Mouse (Mus musculus): ENCODE measurements around the gene Cfap52. TPM values are rescaled to one million over a fixed set of nuclear protein-coding genes. Genes with fewer than 3 reads are reported as not detected.

Gene Cfap52
- not detected in 2 replicates for total RNA-seq (2017)

DNA sequence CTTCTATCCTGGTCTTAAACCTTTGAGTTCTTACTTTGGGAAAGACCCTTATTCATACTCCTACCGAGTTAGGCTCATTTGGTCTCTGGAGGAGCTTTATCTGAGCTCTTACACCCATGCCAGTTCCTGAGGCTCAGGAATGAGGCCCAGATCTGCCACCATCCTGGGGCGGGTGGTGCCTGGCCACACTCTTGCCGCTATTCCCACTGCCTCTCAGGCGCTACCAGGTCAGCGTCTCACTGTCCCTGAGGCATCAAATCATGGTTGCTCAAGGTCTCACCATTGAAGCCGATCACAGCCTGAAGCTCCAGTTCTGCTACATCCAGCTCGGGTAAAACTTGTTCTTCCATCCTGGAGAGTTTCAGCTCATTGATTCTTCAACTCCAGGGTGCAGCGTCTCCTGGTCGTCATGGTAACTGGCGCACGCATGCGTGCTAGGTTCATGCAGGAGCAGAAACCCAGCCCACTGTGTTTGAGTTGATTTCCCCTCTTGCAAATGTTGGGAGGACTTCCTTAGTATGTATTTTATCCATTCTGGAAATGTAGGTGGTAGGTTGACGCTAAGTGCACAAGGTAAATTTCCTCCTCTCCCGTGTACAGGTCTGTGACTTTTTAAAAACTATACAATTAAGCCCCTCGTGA, at the start of gene Cfap52:
Gene Cfap52, minus strand, starts transcription at position 410 of the 642 bp plus-strand sequence.
- ATAC-seq (replicated peaks; ENCODE audit: low read depth, poor library complexity, severe bottlenecking) = peak; percentile 72

DNA sequence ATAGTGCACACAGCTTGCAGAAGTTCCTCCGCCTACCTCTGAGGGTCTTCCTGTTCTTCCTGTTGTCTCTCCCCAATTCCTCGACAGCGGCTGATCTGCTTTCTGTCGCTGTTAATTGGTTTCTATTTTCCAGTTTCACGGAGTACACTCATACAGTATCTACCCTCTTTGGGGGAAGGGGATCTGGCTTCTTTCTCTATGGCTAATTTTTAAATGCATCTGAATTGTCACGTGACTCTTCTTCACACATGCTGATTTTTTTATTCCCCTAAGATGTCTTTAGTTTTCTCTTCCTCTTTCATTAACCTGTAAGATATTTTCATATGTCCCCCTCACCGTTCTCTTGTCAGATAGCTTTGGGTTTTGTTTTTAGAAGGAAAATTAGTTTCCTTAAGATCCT, 46.8 kb upstream of the Cfap52 start:
- no peak for ATAC-seq (replicated peaks; ENCODE audit: low read depth, poor library complexity, severe bottlenecking)

GRCm38 (mm10) chr11:68009377-68009776, 43.9 kb upstream of the Cfap52 start:
- no peak for ATAC-seq (replicated peaks; ENCODE audit: low read depth, poor library complexity, severe bottlenecking)

DNA sequence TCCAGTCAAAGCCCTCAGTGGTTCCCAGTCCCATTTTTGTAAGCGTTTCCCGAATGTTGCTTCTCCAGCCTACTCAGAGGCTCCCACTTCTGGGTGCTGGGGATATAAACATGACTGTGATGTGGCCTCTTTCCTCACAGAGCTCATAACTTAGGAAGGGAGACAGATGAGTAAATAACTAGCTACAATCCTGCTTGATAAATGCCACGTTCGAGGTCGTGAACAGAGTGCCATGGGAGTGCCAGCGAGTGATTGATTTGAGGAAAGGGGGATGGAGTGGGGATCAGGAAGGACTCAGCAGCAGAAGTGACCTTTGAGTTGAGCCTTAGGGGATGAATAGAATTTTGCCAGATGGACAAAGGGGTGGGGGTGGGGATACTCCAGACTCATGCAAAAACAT, 42.2 kb upstream of the Cfap52 start:
- ATAC-seq (replicated peaks; ENCODE audit: low read depth, poor library complexity, severe bottlenecking) = no peak

DNA sequence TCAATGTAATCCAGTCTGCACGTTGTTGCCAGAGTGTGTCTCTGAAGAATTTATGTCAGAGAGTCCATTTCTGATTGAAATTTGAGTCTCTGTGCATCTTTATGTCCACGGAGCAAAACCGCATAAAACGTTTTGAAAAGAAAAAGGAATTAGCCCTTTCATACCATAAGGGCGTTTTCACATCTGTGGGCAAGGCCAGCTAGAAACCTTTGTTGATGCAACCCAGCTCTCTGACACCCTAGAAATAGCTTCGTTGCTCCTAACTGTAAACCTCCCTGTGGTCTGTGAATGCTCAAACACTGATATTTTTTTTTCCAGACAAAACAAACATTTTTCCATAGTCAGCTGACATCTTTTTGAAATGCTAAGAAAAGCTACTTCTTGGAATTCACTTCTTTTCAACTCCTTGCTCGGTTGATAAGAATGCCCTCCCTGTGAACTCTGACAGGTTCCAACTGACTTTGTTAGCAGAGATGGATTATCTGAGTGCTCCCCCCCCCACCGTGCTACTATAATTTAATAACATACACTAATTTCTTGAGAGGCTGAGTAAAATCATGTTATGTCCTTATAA, 40.9 kb upstream of the Cfap52 start:
- ATAC-seq (replicated peaks; ENCODE audit: low read depth, poor library complexity, severe bottlenecking) = no peak

- ATAC-seq (replicated peaks; ENCODE audit: low read depth, poor library complexity, severe bottlenecking) = peak; percentile 78
Observed at GRCm38 (mm10) chr11:68004191-68004590, 38.7 kb upstream of the Cfap52 start.

DNA sequence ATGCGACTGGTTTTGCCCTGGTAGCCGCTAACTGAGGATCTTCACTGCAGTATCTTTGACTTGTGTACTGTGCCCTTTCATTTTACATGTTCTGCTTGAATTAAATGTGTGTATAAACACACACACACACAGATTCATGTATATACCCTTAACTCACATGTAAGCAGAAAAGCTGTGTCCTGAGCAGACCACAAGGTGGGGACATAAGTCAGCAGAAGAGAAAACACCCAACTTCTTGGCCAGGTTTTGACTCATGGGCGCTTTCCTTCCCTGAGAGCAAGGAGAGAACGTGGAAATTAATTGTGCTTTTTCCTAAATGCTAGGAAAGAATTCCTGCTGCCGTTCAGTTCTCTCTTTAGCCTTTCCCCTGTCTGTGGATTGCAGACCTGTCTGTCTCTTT, 34.2 kb upstream of the Cfap52 start:
- no peak for ATAC-seq (replicated peaks; ENCODE audit: low read depth, poor library complexity, severe bottlenecking)

- ATAC-seq (replicated peaks; ENCODE audit: low read depth, poor library complexity, severe bottlenecking) = no peak
Observed at GRCm38 (mm10) chr11:67998905-67999304, 33.5 kb upstream of the Cfap52 start.

DNA sequence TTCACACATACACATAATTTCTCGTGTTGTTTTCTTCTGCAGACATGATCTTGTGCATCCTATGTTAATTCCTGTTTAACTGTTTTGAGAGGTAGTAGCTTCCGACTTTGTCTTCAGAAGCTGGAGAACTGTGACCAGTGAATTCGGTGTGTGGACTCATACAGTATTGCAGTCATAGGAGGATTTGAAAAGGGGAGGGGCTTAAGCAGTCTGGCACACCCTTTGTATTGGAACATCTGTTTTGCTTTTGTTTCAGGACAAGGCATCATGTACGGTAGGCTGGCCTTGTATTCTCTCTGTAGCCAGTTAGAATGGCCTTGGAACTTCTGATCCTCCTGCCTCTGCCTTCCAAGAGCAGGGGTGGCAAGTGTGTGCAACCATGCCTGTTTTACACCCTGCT, 30.5 kb upstream of the Cfap52 start:
- ATAC-seq (replicated peaks; ENCODE audit: low read depth, poor library complexity, severe bottlenecking) = no peak

DNA sequence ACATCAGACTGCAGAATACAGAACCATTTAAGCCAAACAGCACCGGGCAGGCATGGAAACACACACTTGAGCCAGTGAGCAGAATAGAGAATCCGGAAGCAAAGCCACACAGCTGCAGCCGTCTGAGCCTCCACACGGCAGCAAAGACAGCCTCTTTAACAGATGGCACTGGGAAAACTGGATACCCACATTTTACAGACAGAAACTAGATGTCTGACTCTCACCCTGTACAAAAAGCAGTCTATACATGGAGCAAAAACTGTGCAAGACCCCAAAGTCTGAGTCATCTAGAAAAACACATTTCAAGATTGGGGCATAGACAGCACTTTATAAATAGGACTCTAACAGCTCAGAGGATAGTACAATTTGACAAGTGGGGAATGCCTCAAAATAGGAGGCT, 25.8 kb upstream of the Cfap52 start:
- ATAC-seq (replicated peaks; ENCODE audit: low read depth, poor library complexity, severe bottlenecking) = no peak

GRCm38 (mm10) chr11:67983564-67983963, 18.1 kb upstream of the Cfap52 start:
- ATAC-seq (replicated peaks; ENCODE audit: low read depth, poor library complexity, severe bottlenecking) = no peak

- ATAC-seq (replicated peaks; ENCODE audit: low read depth, poor library complexity, severe bottlenecking) = 0 out of 2 replicates have a peak, but pooled peaks have one; percentile 8
Observed at GRCm38 (mm10) chr11:67975252-67975651, 9.8 kb upstream of the Cfap52 start.

GRCm38 (mm10) chr11:67973225-67973624, 7.8 kb upstream of the Cfap52 start:
- no peak for ATAC-seq (replicated peaks; ENCODE audit: low read depth, poor library complexity, severe bottlenecking)

- ATAC-seq (replicated peaks; ENCODE audit: low read depth, poor library complexity, severe bottlenecking) = no peak
Observed at GRCm38 (mm10) chr11:67972606-67973005, 7.2 kb upstream of the Cfap52 start.

DNA sequence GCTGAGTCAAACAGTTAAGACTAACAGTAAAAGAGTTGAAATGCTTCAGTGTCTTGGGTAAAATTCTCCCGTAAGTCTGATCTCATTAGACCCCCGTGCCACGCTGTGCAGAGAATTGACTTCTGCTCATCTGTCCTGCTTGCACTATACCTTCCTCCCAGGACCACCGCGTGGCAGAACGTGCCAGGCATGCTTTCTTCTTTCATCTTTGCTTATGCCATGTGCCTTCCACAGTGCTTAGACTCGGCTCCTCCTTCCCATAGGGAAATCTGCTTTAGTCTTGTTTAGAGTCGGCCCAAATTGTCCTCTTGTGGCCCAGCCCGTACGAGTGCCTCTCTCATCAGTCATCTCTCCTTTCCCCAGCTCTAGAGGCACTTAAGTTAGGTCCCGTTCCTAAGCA, 2.4 kb upstream of the Cfap52 start:
- no peak for ATAC-seq (replicated peaks; ENCODE audit: low read depth, poor library complexity, severe bottlenecking)

DNA sequence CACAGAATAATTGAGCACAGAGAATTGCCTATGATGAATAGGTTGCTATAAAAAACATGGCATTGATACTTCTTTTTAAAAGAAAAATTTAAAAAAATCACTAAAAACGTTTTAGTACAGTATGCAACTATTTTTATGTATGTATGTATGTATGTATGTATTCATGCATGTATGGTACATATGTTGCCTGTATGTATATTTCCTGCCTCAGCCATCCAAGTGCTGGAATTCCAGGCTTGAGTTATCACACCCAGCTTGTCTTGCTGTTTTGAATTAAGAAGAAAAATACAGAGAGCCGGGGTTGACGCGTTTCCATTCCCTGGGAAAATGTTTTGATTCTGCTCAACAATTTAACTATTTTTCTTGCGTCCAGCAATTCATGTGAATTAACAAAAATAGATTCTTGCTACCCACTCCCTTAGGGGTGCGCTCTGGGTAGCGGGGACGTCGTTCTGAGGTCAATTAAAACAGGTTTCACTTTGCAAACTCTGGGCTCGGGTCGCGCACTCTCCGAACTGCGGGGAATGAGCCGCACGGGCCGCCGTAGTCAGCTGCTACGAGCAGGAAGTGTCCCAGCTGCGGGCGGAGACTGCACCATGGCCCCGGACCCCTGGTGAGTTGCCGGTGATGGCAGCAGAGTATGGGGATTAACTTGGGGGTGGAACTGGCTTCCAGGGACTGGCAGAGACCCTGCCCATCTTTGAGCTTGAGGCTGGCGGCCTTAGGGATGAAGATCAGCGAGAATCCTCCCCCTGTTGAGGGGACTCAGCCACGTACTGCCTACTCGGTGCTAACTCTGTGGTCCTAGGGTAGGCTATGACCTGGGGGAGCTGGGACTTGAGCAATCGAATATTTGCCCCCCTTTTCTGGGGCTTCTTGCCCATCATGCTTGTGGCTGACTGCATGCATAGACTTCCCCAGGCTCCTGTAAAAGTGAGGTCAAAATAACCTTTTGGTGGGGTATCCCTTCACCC, 741 bp upstream of the Cfap52 start, which contains the start of gene Stx8:
Gene Stx8, plus strand, starts transcription at position 289 of the 974 bp plus-strand sequence.
- peak; percentile 85 for ATAC-seq (replicated peaks; ENCODE audit: low read depth, poor library complexity, severe bottlenecking)

- ATAC-seq (replicated peaks; ENCODE audit: low read depth, poor library complexity, severe bottlenecking) = no peak
Observed at GRCm38 (mm10) chr11:67964110-67964509, 1.3 kb downstream of the Cfap52 start.

DNA sequence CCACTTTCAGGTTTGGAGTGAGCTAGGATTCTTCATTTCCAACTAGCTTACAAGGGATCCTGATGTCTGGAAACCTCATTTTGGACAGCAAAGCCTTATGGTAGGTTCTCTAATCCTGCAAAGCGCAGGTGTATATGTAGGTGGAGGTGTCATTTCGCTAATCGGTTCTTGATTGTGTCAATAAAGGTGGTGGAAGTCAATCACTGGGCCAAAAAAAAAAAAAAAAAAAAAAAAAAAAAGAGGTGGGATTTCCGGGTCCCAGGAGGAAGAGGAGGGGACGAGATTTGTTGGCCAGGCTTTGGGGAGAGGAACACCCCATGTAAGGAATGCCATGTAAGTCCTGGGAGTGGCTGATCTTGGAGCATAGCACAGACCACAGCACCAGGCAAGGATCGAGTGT, 11.0 kb downstream of the Cfap52 start:
- no peak for ATAC-seq (replicated peaks; ENCODE audit: low read depth, poor library complexity, severe bottlenecking)

GRCm38 (mm10) chr11:67953604-67954003, 11.8 kb downstream of the Cfap52 start:
- no peak for ATAC-seq (replicated peaks; ENCODE audit: low read depth, poor library complexity, severe bottlenecking)

GRCm38 (mm10) chr11:67949475-67949874, 16.0 kb downstream of the Cfap52 start:
- ATAC-seq (replicated peaks; ENCODE audit: low read depth, poor library complexity, severe bottlenecking) = peak; percentile 60

GRCm38 (mm10) chr11:67948229-67948628, 17.2 kb downstream of the Cfap52 start:
- ATAC-seq (replicated peaks; ENCODE audit: low read depth, poor library complexity, severe bottlenecking) = no peak
